Mouse (Mus musculus): ENCODE measurements around the gene Exosc9. TPM values are rescaled to one million over a fixed set of nuclear protein-coding genes. Genes with fewer than 3 reads are reported as not detected.
A peak's percentile ranks its signal among the peaks of the same experiment; 100 is the strongest.

The Exosc9 gene
- total RNA-seq, 1 experiment: 39.7 TPM

- H3K9me3 ChIP-seq (ENCODE audit: control insufficient read depth, insufficient read depth, low read depth, low read length): no peaks in the 10 kb centered on the region
- no peaks in the 10 kb centered on the region for H3K36me3 ChIP-seq (ENCODE audit: control insufficient read depth, insufficient read depth, low read length, poor library complexity, severe bottlenecking)
- in situ Hi-C loops (cut with MboI; ENCODE audit: low sequenced_read_pairs in 2 of 2, unreplicated experiment in 2 of 2): no loop called here
- no peak overlapping the region for H3K27ac ChIP-seq (ENCODE audit: insufficient read depth, low read depth, low read length, poor library complexity, severe bottlenecking)
- no peak for DNase-seq (ENCODE audit: low read depth, low spot score)
- TF ChIP-seq MAFK (IDR thresholded peaks at IDR 0.05; ENCODE audit: insufficient read depth, low read depth, low read length): no peak
- no peak for TF ChIP-seq CHD2 (IDR thresholded peaks at IDR 0.05; ENCODE audit: low read depth, low read length)
- TF ChIP-seq ZNF384 (IDR thresholded peaks at IDR 0.05; ENCODE audit: low read depth, low read length): no peak
- TF ChIP-seq HCFC1 (IDR thresholded peaks at IDR 0.05; ENCODE audit: borderline replicate concordance, insufficient read depth, low read length): no peak
- TF ChIP-seq ZC3H11A (IDR thresholded peaks at IDR 0.05; ENCODE audit: borderline replicate concordance, low read depth, low read length): no peak
- no peak overlapping the region for H3K4me3 ChIP-seq (ENCODE audit: insufficient read depth in 1 of 2, low read depth in 1 of 2, low read length in 2 of 2, poor library complexity in 1 of 2, severe bottlenecking in 1 of 2)
- peaks cover 0 to 2% of the 10 kb centered on the region in 2 experiments; a peak in 1 of 4 replicates for H3K4me1 ChIP-seq (ENCODE audit: control insufficient read depth in 2 of 2, insufficient read depth in 2 of 2, low read length in 2 of 2, poor library complexity in 1 of 2)
- no peak overlapping the region for H3K9ac ChIP-seq (ENCODE audit: insufficient read depth, low read depth, low read length, poor library complexity, severe bottlenecking)
Observed at GRCm38 (mm10) chr3:36530345-36530744, 22.1 kb upstream of the Exosc9 start.

GRCm38 (mm10) chr3:36530781-36531180 lies 21.6 kb upstream of the Exosc9 start:
- DNase-seq (ENCODE audit: low read depth, low spot score): no peak
- Histone ChIP-seq H3K36me3 (ENCODE audit: control insufficient read depth, insufficient read depth, low read length, poor library complexity, severe bottlenecking) (no peaks in the 10 kb centered on the region), H3K27ac (ENCODE audit: insufficient read depth, low read depth, low read length, poor library complexity, severe bottlenecking) (no peak overlapping the region), H3K9me3 (ENCODE audit: control insufficient read depth, insufficient read depth, low read depth, low read length) (no peaks in the 10 kb centered on the region), H3K9ac (ENCODE audit: insufficient read depth, low read depth, low read length, poor library complexity, severe bottlenecking) (no peak overlapping the region), H3K4me1 (ENCODE audit: control insufficient read depth in 2 of 2, insufficient read depth in 2 of 2, low read length in 2 of 2, poor library complexity in 1 of 2) (peaks cover 0 to 2% of the 10 kb centered on the region in 2 experiments; a peak in 1 of 4 replicates), H3K4me3 (ENCODE audit: insufficient read depth in 1 of 2, low read depth in 1 of 2, low read length in 2 of 2, poor library complexity in 1 of 2, severe bottlenecking in 1 of 2) (no peak overlapping the region)
- no peak for TF ChIP-seq ZNF384 (IDR thresholded peaks at IDR 0.05; ENCODE audit: low read depth, low read length)
- no peak for TF ChIP-seq ZC3H11A (IDR thresholded peaks at IDR 0.05; ENCODE audit: borderline replicate concordance, low read depth, low read length)
- no peak for TF ChIP-seq CHD2 (IDR thresholded peaks at IDR 0.05; ENCODE audit: low read depth, low read length)
- no peak for TF ChIP-seq HCFC1 (IDR thresholded peaks at IDR 0.05; ENCODE audit: borderline replicate concordance, insufficient read depth, low read length)
- TF ChIP-seq MAFK (IDR thresholded peaks at IDR 0.05; ENCODE audit: insufficient read depth, low read depth, low read length): no peak
- in situ Hi-C loops (cut with MboI; ENCODE audit: low sequenced_read_pairs in 2 of 2, unreplicated experiment in 2 of 2): no loop called here

- no peaks in the 10 kb centered on the region for H3K9me3 ChIP-seq (ENCODE audit: control insufficient read depth, insufficient read depth, low read depth, low read length)
- H3K9ac ChIP-seq (ENCODE audit: insufficient read depth, low read depth, low read length, poor library complexity, severe bottlenecking): no peak overlapping the region
- DNase-seq (ENCODE audit: low read depth, low spot score): no peak
- TF ChIP-seq HCFC1 (IDR thresholded peaks at IDR 0.05; ENCODE audit: borderline replicate concordance, insufficient read depth, low read length): no peak
- no peak for TF ChIP-seq ZC3H11A (IDR thresholded peaks at IDR 0.05; ENCODE audit: borderline replicate concordance, low read depth, low read length)
- no peak for TF ChIP-seq ZNF384 (IDR thresholded peaks at IDR 0.05; ENCODE audit: low read depth, low read length)
- no peak for TF ChIP-seq CHD2 (IDR thresholded peaks at IDR 0.05; ENCODE audit: low read depth, low read length)
- no peak for TF ChIP-seq MAFK (IDR thresholded peaks at IDR 0.05; ENCODE audit: insufficient read depth, low read depth, low read length)
- no peak overlapping the region for H3K4me3 ChIP-seq (ENCODE audit: insufficient read depth in 1 of 2, low read depth in 1 of 2, low read length in 2 of 2, poor library complexity in 1 of 2, severe bottlenecking in 1 of 2)
- no peak overlapping the region for H3K27ac ChIP-seq (ENCODE audit: insufficient read depth, low read depth, low read length, poor library complexity, severe bottlenecking)
- no peaks in the 10 kb centered on the region for H3K36me3 ChIP-seq (ENCODE audit: control insufficient read depth, insufficient read depth, low read length, poor library complexity, severe bottlenecking)
- H3K4me1 ChIP-seq (ENCODE audit: control insufficient read depth in 2 of 2, insufficient read depth in 2 of 2, low read length in 2 of 2, poor library complexity in 1 of 2): peaks cover 0 to 2% of the 10 kb centered on the region in 2 experiments; a peak in 1 of 4 replicates
- in situ Hi-C loops (cut with MboI; ENCODE audit: low sequenced_read_pairs in 2 of 2, unreplicated experiment in 2 of 2): no loop called here
Observed at GRCm38 (mm10) chr3:36531242-36531641, 21.2 kb upstream of the Exosc9 start.

DNA sequence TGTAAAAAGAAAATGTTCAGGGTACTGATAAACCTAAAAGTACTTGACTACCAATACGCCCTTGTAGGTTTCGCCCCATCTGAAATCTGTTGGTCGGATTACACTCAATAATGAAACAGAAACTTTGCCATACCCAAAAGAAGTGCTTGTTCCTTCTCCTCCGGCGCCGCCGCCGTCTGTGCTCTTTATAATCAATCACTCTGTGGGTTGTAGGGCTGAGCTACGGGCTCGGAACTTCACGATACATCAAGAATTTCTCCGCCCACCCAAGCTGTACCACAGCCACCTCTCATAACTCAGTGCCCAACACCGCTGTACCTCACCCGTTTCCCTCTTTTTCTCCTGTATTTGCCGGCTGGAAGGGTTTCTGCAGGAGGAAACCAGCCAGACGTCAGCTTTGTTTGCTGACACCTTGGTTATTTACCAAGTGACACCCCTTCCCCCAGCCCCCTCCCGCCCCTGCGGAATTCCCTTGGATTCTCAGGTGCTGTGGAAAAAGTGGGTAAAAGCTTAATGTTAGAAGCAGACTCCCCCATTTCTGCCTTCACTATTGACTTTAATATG lies 20.3 kb upstream of the Exosc9 start:
- TF ChIP-seq CHD2 (IDR thresholded peaks at IDR 0.05; ENCODE audit: low read depth, low read length): no peak
- TF ChIP-seq ZNF384 (IDR thresholded peaks at IDR 0.05; ENCODE audit: low read depth, low read length): no peak
- no peak for TF ChIP-seq ZC3H11A (IDR thresholded peaks at IDR 0.05; ENCODE audit: borderline replicate concordance, low read depth, low read length)
- Histone ChIP-seq H3K4me3 (ENCODE audit: insufficient read depth in 1 of 2, low read depth in 1 of 2, low read length in 2 of 2, poor library complexity in 1 of 2, severe bottlenecking in 1 of 2) (peak overlapping the region in 1 of 2 experiments; percentile 36; a peak in 1 of 4 replicates), H3K9ac (ENCODE audit: insufficient read depth, low read depth, low read length, poor library complexity, severe bottlenecking) (no peak overlapping the region), H3K27ac (ENCODE audit: insufficient read depth, low read depth, low read length, poor library complexity, severe bottlenecking) (no peak overlapping the region), H3K9me3 (ENCODE audit: control insufficient read depth, insufficient read depth, low read depth, low read length) (no peaks in the 10 kb centered on the region), H3K4me1 (ENCODE audit: control insufficient read depth in 2 of 2, insufficient read depth in 2 of 2, low read length in 2 of 2, poor library complexity in 1 of 2) (peaks cover 0 to 2% of the 10 kb centered on the region in 2 experiments; a peak in 1 of 4 replicates), H3K36me3 (ENCODE audit: control insufficient read depth, insufficient read depth, low read length, poor library complexity, severe bottlenecking) (no peaks in the 10 kb centered on the region)
- DNase-seq (ENCODE audit: low read depth, low spot score): no peak
- in situ Hi-C loops (cut with MboI; ENCODE audit: low sequenced_read_pairs in 2 of 2, unreplicated experiment in 2 of 2): no loop called here

All from ES-E14 (cell line).